Mouse (Mus musculus): ENCODE measurements around the gene AI413582.

GRCm38 (mm10) chr17:27564391-27565162, 979 bp downstream of the AI413582 start:
- TF ChIP-seq POLR2A (IDR thresholded peaks at IDR 0.05; ENCODE audit: borderline replicate concordance, extremely low read depth, low read depth, low read length) (no peak), CTCF (IDR thresholded peaks at IDR 0.05; ENCODE audit: insufficient read depth, low read length) (no peak)
